Mouse (Mus musculus): ENCODE data around the gene Tex35.

GRCm38 (mm10) chr1:157074937-157075336 is 33.5 kb downstream of the Tex35 start:
- TF ChIP-seq CTCF (IDR thresholded peaks at IDR 0.05; ENCODE audit: low read depth, low read length) (no peak), POLR2A (IDR thresholded peaks at IDR 0.05; ENCODE audit: insufficient read depth, low read length) (no peak), EP300 (IDR thresholded peaks at IDR 0.05; ENCODE audit: insufficient read depth, low read depth, low read length) (no peak)
